ENCODE assay signal across 27 mouse cellular contexts in genomic region chr9:53813418-53813817, GRCm38 (mm10). TPM values are rescaled to one million over a fixed set of nuclear protein-coding genes. Genes with fewer than 3 reads are reported as not detected.
"Had no signal": no experiment of that assay in that cellular context is flagged by ENCODE, and none has a peak within 500 bp of the region (broad histone marks: within the 10 kb centered on the region; RNA-seq: fewer than 3 reads in every experiment).

No protein-coding gene starts in this region.

- H3K4me3 ChIP-seq: gastrocnemius, adult 2 months; heart, embryonic 10.5 days; heart, embryonic 12.5 days; hindbrain, embryonic 10.5 days; hindbrain, embryonic 12.5 days; hindbrain, embryonic 15.5 days; layer of hippocampus, adult 2 months; limb, embryonic 13.5 days; limb, embryonic 15.5 days; liver, embryonic 12.5 days had no signal

- H3K9me3 ChIP-seq: heart, embryonic 10.5 days; heart, embryonic 12.5 days; hindbrain, embryonic 10.5 days; hindbrain, embryonic 12.5 days; hindbrain, embryonic 15.5 days; limb, embryonic 13.5 days; limb, embryonic 15.5 days; liver, embryonic 12.5 days had no signal

- H3K9ac ChIP-seq: heart, embryonic 12.5 days; hindbrain, embryonic 12.5 days; hindbrain, embryonic 15.5 days; limb, embryonic 13.5 days; limb, embryonic 15.5 days; liver, embryonic 12.5 days; liver, embryonic 14.5 days had no signal

- H3K4me1 ChIP-seq: heart, embryonic 10.5 days; heart, embryonic 12.5 days; hindbrain, embryonic 10.5 days; hindbrain, embryonic 12.5 days; hindbrain, embryonic 15.5 days; limb, embryonic 13.5 days; limb, embryonic 15.5 days; liver, embryonic 12.5 days had no signal

- H3K27ac ChIP-seq: gastrocnemius, adult 2 months; heart, embryonic 10.5 days; hindbrain, embryonic 10.5 days; hindbrain, embryonic 12.5 days; hindbrain, embryonic 15.5 days; hindbrain, postnatal 0 days; layer of hippocampus, adult 2 months; limb, embryonic 13.5 days; limb, embryonic 15.5 days; liver, embryonic 12.5 days; liver, embryonic 14.5 days had no signal

- H3K36me3 ChIP-seq: heart, embryonic 10.5 days; heart, embryonic 12.5 days; hindbrain, embryonic 10.5 days; hindbrain, embryonic 12.5 days; hindbrain, embryonic 15.5 days; limb, embryonic 13.5 days; limb, embryonic 15.5 days; liver, embryonic 12.5 days had no signal

- ATAC-seq: hindbrain, postnatal 0 days; liver, embryonic 12.5 days had no signal

- H3K4me2 ChIP-seq: heart, embryonic 12.5 days; hindbrain, embryonic 12.5 days; hindbrain, embryonic 15.5 days; limb, embryonic 13.5 days; limb, embryonic 15.5 days; liver, embryonic 12.5 days had no signal

- H3K27me3 ChIP-seq: heart, embryonic 12.5 days; hindbrain, embryonic 12.5 days; hindbrain, embryonic 15.5 days; limb, embryonic 13.5 days; limb, embryonic 15.5 days; liver, embryonic 12.5 days had no signal

- DNase-seq: gastrocnemius, adult 2 months; gastrocnemius, postnatal 10 days; gastrocnemius, postnatal 25 days; heart, adult 18-20 months; heart, postnatal 10 days; heart, postnatal 4 days; kidney, adult 18-20 months; kidney, postnatal 10 days; kidney, postnatal 25 days; kidney, postnatal 4 days; left cerebral cortex, postnatal 4 days had no signal

RNA-seq across cellular contexts. Expression of gene Sln, which starts 36.5 kb away (rescaled TPM):
- total RNA-seq: granulocyte monocyte progenitor cell, adult 5-6 weeks; hindbrain, postnatal 0 days; left cerebral cortex, postnatal 10 days; left cerebral cortex, postnatal 25 days; left cerebral cortex, postnatal 4 days; liver, adult 2 months had no signal
- polyA plus RNA-seq: hindbrain, embryonic 10.5 days; intestine, embryonic 14.5 days; liver, adult 2 months had no signal

RNA-seq across cellular contexts. Expression of gene Slc35f2, which starts 42.1 kb away (rescaled TPM):
- total RNA-seq: gastrocnemius, adult 2 months; gastrocnemius, postnatal 25 days had no signal
